Mouse (Mus musculus): ENCODE data around the gene Rasl10b. TPM values are rescaled to one million over a fixed set of nuclear protein-coding genes. Genes with fewer than 3 reads are reported as not detected.
A peak's percentile ranks its signal among the peaks of the same experiment; 100 is the strongest.

The Rasl10b gene
- polyA plus RNA-seq, 1 experiment from 2014 or later: 0.50 TPM

GRCm38 (mm10) chr11:83398724-83399123, 10.2 kb upstream of the Rasl10b start:
- H3K27me3 ChIP-seq (replicated peaks; ENCODE audit: control insufficient read depth, insufficient read depth, low read length): no peaks in the 10 kb centered on the region
- H3K9ac ChIP-seq (ENCODE audit: low read depth, low read length): no peak overlapping the region
- H3K9me3 ChIP-seq (ENCODE audit: control insufficient read depth, low read length): no peaks in the 10 kb centered on the region
- no peak overlapping the region for H3K4me3 ChIP-seq (ENCODE audit: low read length)
- WGBS: 84% methylated on average over 5 of the region's 5 CpGs
- no peak for ATAC-seq
- peaks cover 6% of the 10 kb centered on the region; the same call in 1 of the 2 replicates for H3K36me3 ChIP-seq (ENCODE audit: control insufficient read depth, insufficient read depth, low read length)
- no peak overlapping the region for H3K27ac ChIP-seq (ENCODE audit: low read length)
- H3K4me2 ChIP-seq (ENCODE audit: low read depth, low read length): no peak overlapping the region
- no peaks in the 10 kb centered on the region for H3K4me1 ChIP-seq (ENCODE audit: control insufficient read depth, insufficient read depth, low read length)

- H3K4me3 ChIP-seq (ENCODE audit: low read length): no peak overlapping the region
Measured at GRCm38 (mm10) chr11:83403787-83404186, 5.2 kb upstream of the Rasl10b start.

GRCm38 (mm10) chr11:83406391-83406790, 2.5 kb upstream of the Rasl10b start:
- 68% methylated on average over 3 of the region's 3 CpGs for WGBS
- no peak for ATAC-seq

More at GRCm38 (mm10) chr11:83403787-83404186, 5.2 kb upstream of the Rasl10b start:
- Histone ChIP-seq H3K4me1 (ENCODE audit: control insufficient read depth, insufficient read depth, low read length) (no peaks in the 10 kb centered on the region), H3K27ac (ENCODE audit: low read length) (no peak overlapping the region), H3K9me3 (ENCODE audit: control insufficient read depth, low read length) (no peaks in the 10 kb centered on the region), H3K27me3 (replicated peaks; ENCODE audit: control insufficient read depth, insufficient read depth, low read length) (no peaks in the 10 kb centered on the region), H3K9ac (ENCODE audit: low read depth, low read length) (no peak overlapping the region), H3K4me2 (ENCODE audit: low read depth, low read length) (no peak overlapping the region), H3K36me3 (ENCODE audit: control insufficient read depth, insufficient read depth, low read length) (peaks cover 5% of the 10 kb centered on the region; the same call in 1 of the 2 replicates)
- no peak for ATAC-seq
- 81% methylated on average over 7 of the region's 7 CpGs for WGBS

GRCm38 (mm10) chr11:83408242-83408641, 695 bp upstream of the Rasl10b start:
- Histone ChIP-seq H3K9me3 (ENCODE audit: control insufficient read depth, low read length) (no peaks in the 10 kb centered on the region), H3K27me3 (replicated peaks; ENCODE audit: control insufficient read depth, insufficient read depth, low read length) (no peaks in the 10 kb centered on the region), H3K4me2 (ENCODE audit: low read depth, low read length) (no peak overlapping the region), H3K9ac (ENCODE audit: low read depth, low read length) (no peak overlapping the region), H3K4me3 (ENCODE audit: low read length) (no peak overlapping the region), H3K4me1 (ENCODE audit: control insufficient read depth, insufficient read depth, low read length) (peaks cover 11% of the 10 kb centered on the region), H3K36me3 (ENCODE audit: control insufficient read depth, insufficient read depth, low read length) (peaks cover 5% of the 10 kb centered on the region; the same call in 1 of the 2 replicates), H3K27ac (ENCODE audit: low read length) (no peak overlapping the region)
- WGBS: 45% methylated on average over 8 of the region's 8 CpGs
- ATAC-seq: no peak

More at GRCm38 (mm10) chr11:83406391-83406790, 2.5 kb upstream of the Rasl10b start:
- Histone ChIP-seq H3K9me3 (ENCODE audit: control insufficient read depth, low read length) (no peaks in the 10 kb centered on the region), H3K27ac (ENCODE audit: low read length) (no peak overlapping the region), H3K9ac (ENCODE audit: low read depth, low read length) (no peak overlapping the region), H3K4me3 (ENCODE audit: low read length) (no peak overlapping the region), H3K4me2 (ENCODE audit: low read depth, low read length) (no peak overlapping the region), H3K4me1 (ENCODE audit: control insufficient read depth, insufficient read depth, low read length) (peaks cover 11% of the 10 kb centered on the region), H3K27me3 (replicated peaks; ENCODE audit: control insufficient read depth, insufficient read depth, low read length) (no peaks in the 10 kb centered on the region), H3K36me3 (ENCODE audit: control insufficient read depth, insufficient read depth, low read length) (peaks cover 5% of the 10 kb centered on the region; the same call in 1 of the 2 replicates)

GRCm38 (mm10) chr11:83409792-83410291, 905 bp downstream of the Rasl10b start:
- Histone ChIP-seq H3K36me3 (ENCODE audit: control insufficient read depth, insufficient read depth, low read length) (no peaks in the 10 kb centered on the region), H3K4me3 (ENCODE audit: low read length) (peak overlapping the region; percentile 67), H3K27me3 (replicated peaks; ENCODE audit: control insufficient read depth, insufficient read depth, low read length) (no peaks in the 10 kb centered on the region), H3K4me1 (ENCODE audit: control insufficient read depth, insufficient read depth, low read length) (peaks cover 11% of the 10 kb centered on the region), H3K4me2 (ENCODE audit: low read depth, low read length) (peak overlapping the region; percentile 98), H3K9ac (ENCODE audit: low read depth, low read length) (peak overlapping the region; percentile 74), H3K27ac (ENCODE audit: low read length) (no peak overlapping the region), H3K9me3 (ENCODE audit: control insufficient read depth, low read length) (no peaks in the 10 kb centered on the region)
- 2% methylated on average over 25 of the region's 40 CpGs for WGBS
- ATAC-seq: peak; percentile 13; the same call in 1 of the 2 replicates

- no peak for ATAC-seq
- H3K4me1 ChIP-seq (ENCODE audit: control insufficient read depth, insufficient read depth, low read length): peaks cover 11% of the 10 kb centered on the region
- no peaks in the 10 kb centered on the region for H3K9me3 ChIP-seq (ENCODE audit: control insufficient read depth, low read length)
- no peak overlapping the region; the same call in 1 of the 2 replicates for H3K4me2 ChIP-seq (ENCODE audit: low read depth, low read length)
- H3K4me3 ChIP-seq (ENCODE audit: low read length): peak overlapping the region; percentile 67; the same call in 1 of the 2 replicates
- H3K27me3 ChIP-seq (replicated peaks; ENCODE audit: control insufficient read depth, insufficient read depth, low read length): no peaks in the 10 kb centered on the region
- H3K36me3 ChIP-seq (ENCODE audit: control insufficient read depth, insufficient read depth, low read length): no peaks in the 10 kb centered on the region
- H3K9ac ChIP-seq (ENCODE audit: low read depth, low read length): no peak overlapping the region
- H3K27ac ChIP-seq (ENCODE audit: low read length): no peak overlapping the region
- 50% methylated on average over 6 of the region's 6 CpGs for WGBS
Measured at GRCm38 (mm10) chr11:83410510-83410909, 1.6 kb downstream of the Rasl10b start.

- no peak overlapping the region for H3K27ac ChIP-seq (ENCODE audit: low read length)
- no peaks in the 10 kb centered on the region for H3K36me3 ChIP-seq (ENCODE audit: control insufficient read depth, insufficient read depth, low read length)
- no peaks in the 10 kb centered on the region for H3K4me1 ChIP-seq (ENCODE audit: control insufficient read depth, insufficient read depth, low read length)
- peaks cover 18% of the 10 kb centered on the region for H3K27me3 ChIP-seq (replicated peaks; ENCODE audit: control insufficient read depth, insufficient read depth, low read length)
- no peaks in the 10 kb centered on the region for H3K9me3 ChIP-seq (ENCODE audit: control insufficient read depth, low read length)
- no peak for ATAC-seq
- H3K4me2 ChIP-seq (ENCODE audit: low read depth, low read length): no peak overlapping the region
- 7% methylated on average over 5 of the region's 5 CpGs for WGBS
- no peak overlapping the region for H3K9ac ChIP-seq (ENCODE audit: low read depth, low read length)
- H3K4me3 ChIP-seq (ENCODE audit: low read length): no peak overlapping the region
Measured at GRCm38 (mm10) chr11:83417080-83417479, 8.1 kb downstream of the Rasl10b start.

GRCm38 (mm10) chr11:83417708-83418107, 8.8 kb downstream of the Rasl10b start:
- Histone ChIP-seq H3K9ac (ENCODE audit: low read depth, low read length) (no peak overlapping the region), H3K27ac (ENCODE audit: low read length) (no peak overlapping the region), H3K4me2 (ENCODE audit: low read depth, low read length) (no peak overlapping the region), H3K36me3 (ENCODE audit: control insufficient read depth, insufficient read depth, low read length) (no peaks in the 10 kb centered on the region), H3K9me3 (ENCODE audit: control insufficient read depth, low read length) (no peaks in the 10 kb centered on the region), H3K4me1 (ENCODE audit: control insufficient read depth, insufficient read depth, low read length) (no peaks in the 10 kb centered on the region), H3K27me3 (replicated peaks; ENCODE audit: control insufficient read depth, insufficient read depth, low read length) (peaks cover 18% of the 10 kb centered on the region), H3K4me3 (ENCODE audit: low read length) (no peak overlapping the region)
- no peak for ATAC-seq
- 82% methylated on average over 7 of the region's 7 CpGs for WGBS

GRCm38 (mm10) chr11:83418566-83418965, 9.6 kb downstream of the Rasl10b start:
- no peaks in the 10 kb centered on the region for H3K9me3 ChIP-seq (ENCODE audit: control insufficient read depth, low read length)
- no peak overlapping the region; the same call in 1 of the 2 replicates for H3K4me2 ChIP-seq (ENCODE audit: low read depth, low read length)
- no peak overlapping the region for H3K27ac ChIP-seq (ENCODE audit: low read length)
- no peaks in the 10 kb centered on the region for H3K4me1 ChIP-seq (ENCODE audit: control insufficient read depth, insufficient read depth, low read length)
- peaks cover 18% of the 10 kb centered on the region for H3K27me3 ChIP-seq (replicated peaks; ENCODE audit: control insufficient read depth, insufficient read depth, low read length)
- no peak overlapping the region for H3K9ac ChIP-seq (ENCODE audit: low read depth, low read length)
- no peak overlapping the region for H3K4me3 ChIP-seq (ENCODE audit: low read length)
- 6% methylated on average over 38 of the region's 38 CpGs for WGBS
- ATAC-seq: peak; percentile 44; the same call in 1 of the 2 replicates
- H3K36me3 ChIP-seq (ENCODE audit: control insufficient read depth, insufficient read depth, low read length): no peaks in the 10 kb centered on the region

GRCm38 (mm10) chr11:83420338-83420737, 11.4 kb downstream of the Rasl10b start:
- peaks cover 18% of the 10 kb centered on the region for H3K27me3 ChIP-seq (replicated peaks; ENCODE audit: control insufficient read depth, insufficient read depth, low read length)

More at GRCm38 (mm10) chr11:83420338-83420737, 11.4 kb downstream of the Rasl10b start:
- H3K4me3 ChIP-seq (ENCODE audit: low read length): no peak overlapping the region
- WGBS: 46% methylated on average over 4 of the region's 4 CpGs
- H3K9me3 ChIP-seq (ENCODE audit: control insufficient read depth, low read length): no peaks in the 10 kb centered on the region
- no peaks in the 10 kb centered on the region for H3K4me1 ChIP-seq (ENCODE audit: control insufficient read depth, insufficient read depth, low read length)
- no peak overlapping the region for H3K27ac ChIP-seq (ENCODE audit: low read length)
- no peaks in the 10 kb centered on the region for H3K36me3 ChIP-seq (ENCODE audit: control insufficient read depth, insufficient read depth, low read length)
- no peak for ATAC-seq
- H3K9ac ChIP-seq (ENCODE audit: low read depth, low read length): no peak overlapping the region
- no peak overlapping the region for H3K4me2 ChIP-seq (ENCODE audit: low read depth, low read length)

Data from intestine, embryonic 16.5 days (tissue).